Mouse (Mus musculus) gastrocnemius, postnatal 36 days (tissue): Measurements from ENCODE around the gene Fam216a. TPM values are rescaled to one million over a fixed set of nuclear protein-coding genes. Genes with fewer than 3 reads are reported as not detected.
"Not testable (repeated sequence)": the region's sequence is repeated elsewhere in the genome, so short reads cannot be mapped to it uniquely, and the experiment has no call there.

Source experiments
- DNase-seq, 2 experiments: peaks; one replicate each; pipeline ENCODE4 v3.0.0; 2022
- intact Hi-C: fragments of 180-260 bp; cut with DNase I; formaldehyde crosslinking; loops from one replicate; pipeline ENCODE4 v1.15.1; 2025
- long read RNA-seq, 2 experiments: library from polyadenylated mRNA; stranded (forward); transcript quantifications; one replicate each; pipeline ENCODE4 v2.0.0; 2021
- total RNA-seq, 2 experiments: library from RNA; stranded (reverse); gene quantifications; 2 replicates each; pipeline ENCODE4 v1.2.3; 2021

Fam216a gene
- total RNA-seq, result 1 to 10 TPM; 4.2 to 6.5 TPM
- long read RNA-seq, experiment 1, partial matches to known transcripts, result 2 of 5 reads
- long read RNA-seq, experiment 1, other reads (novel, unspliced or antisense), result 1 of 5 reads
- long read RNA-seq, experiment 2, transcript Fam216a-201 (7 exons, 1,388 nt), result major isoform, 6 of 11 reads
- long read RNA-seq, experiment 2, partial matches to known transcripts, result 5 of 11 reads
- long read RNA-seq, experiment 2, other reads (novel, unspliced or antisense), result 0 of 11 reads

DNA sequence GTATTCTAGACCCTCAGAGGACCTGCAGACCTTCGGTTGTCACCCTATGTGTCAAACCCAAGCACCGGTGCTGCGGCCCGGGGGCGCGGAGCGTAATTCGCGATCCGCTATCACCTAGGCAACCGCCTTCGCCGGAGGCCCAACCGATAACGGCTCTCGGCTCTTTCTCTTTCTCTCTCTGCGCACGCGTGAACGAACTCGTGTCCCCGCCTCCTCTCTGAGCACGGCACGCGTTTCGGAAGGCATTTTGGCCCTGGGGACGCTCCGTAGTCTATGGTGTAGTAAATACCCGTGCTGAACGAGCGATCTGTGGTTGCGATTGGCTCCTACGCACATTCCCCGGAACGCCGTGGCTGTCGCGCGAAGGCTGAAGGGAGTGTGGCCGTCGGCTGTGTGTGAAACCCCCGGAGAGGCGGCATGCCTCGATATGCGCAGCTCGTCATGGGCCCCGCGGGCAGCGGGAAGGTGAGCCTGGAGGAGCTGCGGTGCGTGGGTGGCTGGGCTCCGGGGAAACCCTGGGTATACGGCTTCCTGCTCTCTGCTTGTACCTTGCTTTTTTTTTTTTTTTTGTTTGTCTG, at the start of gene Fam216a:
Gene Fam216a (minus strand): TSS at position 173 of the 578 bp plus-strand sequence.
- intact Hi-C loops, result no loop called here
- DNase-seq, result peak; percentile 97 to 99

DNA sequence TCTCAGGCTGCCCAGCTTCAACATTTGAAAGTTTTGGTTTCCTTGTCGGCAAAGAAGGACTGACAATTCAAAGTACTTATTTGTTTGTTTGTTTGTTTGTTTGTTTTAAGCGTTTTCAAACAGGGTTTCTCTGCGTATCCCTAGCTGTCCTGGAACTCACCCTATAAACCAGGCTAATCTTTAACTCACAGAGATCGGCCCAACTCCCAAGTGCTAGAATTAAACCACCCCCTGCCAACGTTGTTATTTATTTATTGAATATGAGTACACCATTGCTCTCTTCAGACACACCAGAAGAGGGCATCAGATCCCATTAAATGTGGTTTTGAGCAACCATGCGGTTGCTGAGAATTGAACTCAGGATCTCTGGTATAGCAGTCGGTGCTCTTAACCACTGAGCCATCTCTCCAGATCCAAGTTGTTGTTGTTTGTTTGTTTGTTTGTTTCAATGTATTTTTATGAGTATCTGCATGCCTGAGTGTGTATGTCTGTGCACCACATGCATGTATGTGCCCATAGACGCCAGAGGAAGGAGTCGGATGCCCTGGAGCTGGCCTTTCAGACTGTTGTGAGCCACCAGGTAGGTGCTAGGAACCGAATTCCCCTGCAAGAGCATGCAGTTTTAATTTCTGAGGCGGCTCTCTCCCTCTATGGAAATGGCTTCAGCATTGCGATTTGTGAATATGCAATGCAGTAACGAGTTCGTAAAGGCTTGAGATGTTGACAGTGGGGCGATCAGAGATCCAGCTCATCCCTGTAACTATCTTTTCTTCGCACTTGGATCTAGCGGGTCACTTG, 49.3 kb upstream of the Fam216a start, which contains the start of gene Anapc7:
Gene Anapc7 (plus strand): TSS at position 423 of the 798 bp plus-strand sequence.
- intact Hi-C loops, result no loop called here
- no peak for DNase-seq

DNA sequence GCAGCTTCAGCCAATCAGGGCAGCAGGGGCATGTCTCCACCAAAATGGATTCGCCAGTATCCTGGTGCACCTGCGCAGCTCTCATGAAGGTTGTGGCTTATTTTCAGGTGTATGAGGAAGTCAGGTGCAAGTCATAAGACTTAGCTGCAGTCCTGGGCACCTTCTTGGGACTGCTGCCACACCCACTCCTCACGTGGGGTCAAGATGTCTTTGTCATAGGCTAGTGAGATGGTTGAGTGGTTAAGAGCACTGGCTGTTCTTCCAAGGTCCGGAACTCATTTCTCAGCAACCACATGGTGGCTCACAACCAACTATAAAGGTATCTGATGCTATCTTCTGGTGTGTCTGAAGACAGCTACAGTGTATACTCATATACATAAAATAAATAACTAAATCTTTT, 48.5 kb upstream of the Fam216a start:
- DNase-seq, intact Hi-C loops: not testable (repeated sequence)

GRCm38 (mm10) chr5:122415465-122415864, 43.3 kb upstream of the Fam216a start:
- intact Hi-C loops, result no loop called here
- no peak for DNase-seq

GRCm38 (mm10) chr5:122414351-122414750, 42.2 kb upstream of the Fam216a start:
- no peak for DNase-seq
- intact Hi-C loops, result loop anchor here (5.0 kb wide), 1 partner anchor 318 kb away; no protein-coding TSS in a partner anchor

DNA sequence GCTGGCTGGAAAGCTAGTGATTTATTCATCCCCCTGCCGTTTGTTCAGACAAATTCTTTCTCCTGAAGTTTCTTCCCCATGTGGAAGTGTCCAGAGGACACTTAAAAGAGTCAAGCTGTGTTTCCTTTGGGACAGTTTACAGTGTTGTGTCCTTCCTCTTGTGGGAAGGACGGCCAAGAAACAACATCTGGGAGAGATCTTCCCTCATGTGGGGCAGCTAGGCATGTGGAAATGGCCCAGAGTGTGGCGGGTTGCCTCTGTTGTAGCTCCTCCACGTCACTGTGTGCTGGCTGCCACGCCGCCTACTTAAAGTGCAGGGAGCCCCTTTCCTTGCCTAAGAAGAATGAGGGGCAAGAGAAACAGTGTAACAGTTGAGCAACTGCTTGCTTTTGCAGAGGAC, 40.7 kb upstream of the Fam216a start:
- intact Hi-C loops, result loop anchor here (5.0 kb wide), 1 partner anchor 319 kb away; no protein-coding TSS in a partner anchor

GRCm38 (mm10) chr5:122411892-122412291, 39.7 kb upstream of the Fam216a start:
- DNase-seq, result no peak

More for the DNA sequence above, 40.7 kb upstream of the Fam216a start:
- DNase-seq, result no peak

DNA sequence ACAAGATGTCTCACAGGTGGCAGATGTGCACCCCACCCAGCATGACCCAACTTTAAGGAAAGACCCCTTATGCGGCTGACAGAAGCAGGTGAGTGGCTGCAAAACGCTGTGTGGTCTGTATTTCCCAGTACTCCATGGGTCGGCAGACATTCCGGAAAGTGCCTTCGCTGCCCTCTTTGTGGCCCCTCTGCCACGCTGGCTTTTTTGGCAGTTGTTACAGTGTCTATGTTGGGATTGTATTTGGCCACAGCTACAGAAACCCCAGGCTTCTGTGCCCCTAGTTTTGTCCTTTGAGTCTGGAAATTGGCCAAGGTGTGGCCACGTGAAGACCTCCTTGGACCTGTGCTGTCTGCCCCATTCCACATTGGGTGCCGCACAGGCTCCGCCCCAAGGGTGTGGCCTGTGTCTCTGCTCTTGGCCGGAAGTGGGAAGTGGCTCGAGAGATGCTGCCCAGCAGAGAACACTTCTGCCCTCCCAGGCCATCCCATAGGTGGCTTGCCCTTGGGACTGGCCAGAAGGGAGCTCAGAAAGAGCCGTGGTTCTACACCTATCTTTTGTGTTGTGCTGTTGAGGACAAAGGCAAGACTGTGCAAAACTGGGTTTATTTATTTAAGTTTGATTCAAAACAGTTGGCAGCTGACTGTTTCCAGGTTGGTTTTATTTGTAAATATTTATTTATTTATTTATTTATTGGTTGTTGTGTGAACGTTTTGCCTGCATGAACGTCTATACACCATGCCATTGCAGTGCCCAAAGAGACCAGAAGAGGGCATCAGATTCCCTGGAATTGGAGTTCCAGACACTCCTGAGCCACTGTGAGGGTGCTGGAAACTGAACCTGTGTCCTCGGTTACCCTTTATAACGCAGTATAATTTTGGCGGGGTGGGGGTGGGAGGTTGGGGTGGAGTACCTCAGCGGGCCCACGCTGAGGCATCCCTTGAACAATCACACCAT, 37.8 kb upstream of the Fam216a start:
- intact Hi-C loops, result loop anchor here (5.0 kb wide), 1 partner anchor 322 kb away; no protein-coding TSS in a partner anchor
- no peak for DNase-seq

More at GRCm38 (mm10) chr5:122411892-122412291, 39.7 kb upstream of the Fam216a start:
- intact Hi-C loops, result loop anchor here (5.0 kb wide), 1 partner anchor 320 kb away; no protein-coding TSS in a partner anchor

DNA sequence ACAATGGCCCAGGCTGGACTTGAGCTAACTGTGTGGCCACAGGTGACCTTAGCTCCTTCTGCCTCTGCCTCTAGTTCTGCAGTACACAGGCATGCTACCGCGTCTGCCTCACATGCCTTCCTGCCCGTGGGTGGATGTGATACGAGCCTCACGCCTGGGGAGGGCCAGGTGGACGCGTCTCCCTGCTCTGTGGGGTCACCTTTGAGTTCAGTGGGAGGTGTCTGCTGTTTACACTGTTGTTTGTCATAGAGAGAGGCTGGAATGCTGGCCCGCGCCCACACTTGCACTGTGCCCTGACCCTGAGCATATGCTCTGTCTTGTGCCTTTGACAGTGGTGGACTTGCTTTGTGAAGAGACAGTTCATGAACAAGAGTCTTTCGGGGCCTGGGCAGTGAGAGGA, 33.4 kb upstream of the Fam216a start:
- intact Hi-C loops, result no loop called here
- DNase-seq, result no peak

GRCm38 (mm10) chr5:122403362-122403761, 31.2 kb upstream of the Fam216a start:
- intact Hi-C loops, result loop anchor here (5.0 kb wide), 1 partner anchor 324 kb away; no protein-coding TSS in a partner anchor
- no peak for DNase-seq

- no peak for DNase-seq
- intact Hi-C loops, result loop anchor here (5.0 kb wide), 1 partner anchor 325 kb away; no protein-coding TSS in a partner anchor
These were observed 30.6 kb upstream of the Fam216a start for GRCm38 (mm10) chr5:122402772-122403171.

GRCm38 (mm10) chr5:122402160-122402559, 30.0 kb upstream of the Fam216a start:
- intact Hi-C loops, result loop anchor here (5.0 kb wide), 1 partner anchor 325 kb away; no protein-coding TSS in a partner anchor
- DNase-seq, result no peak

- intact Hi-C loops, result loop anchor here (1.0 to 5.0 kb wide), 2 partner anchors 226 to 326 kb away; no protein-coding TSS in a partner anchor
- DNase-seq, result peak; percentile 50 to 74
These were observed 29.1 kb upstream of the Fam216a start for GRCm38 (mm10) chr5:122401303-122401640.

GRCm38 (mm10) chr5:122400628-122401302, 28.6 kb upstream of the Fam216a start:
- intact Hi-C loops, result loop anchor here (1.0 to 5.0 kb wide), 2 partner anchors 227 to 327 kb away; no protein-coding TSS in a partner anchor
- DNase-seq, result peak; percentile 47 to 50

DNA sequence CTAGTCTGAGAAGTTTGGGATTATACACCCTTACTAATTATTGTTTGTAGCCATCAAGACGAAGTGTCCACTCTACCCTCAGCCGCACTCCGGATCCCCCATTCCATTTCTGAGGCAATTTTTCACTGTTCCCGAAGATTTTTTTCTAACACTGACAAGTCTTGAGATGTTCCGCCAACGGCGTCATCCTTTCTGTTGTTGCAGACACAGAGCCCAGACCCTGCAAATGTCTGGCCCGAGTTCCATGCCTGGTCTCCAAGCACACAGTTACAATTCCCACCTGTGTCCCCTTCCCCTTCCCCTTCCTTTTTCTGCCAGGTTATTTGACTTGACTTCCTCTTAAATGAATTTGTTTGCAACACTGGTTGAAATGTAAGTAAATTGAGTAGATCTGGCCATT, 27.7 kb upstream of the Fam216a start:
- intact Hi-C loops, result loop anchor here (5.0 kb wide), 1 partner anchor 327 kb away; no protein-coding TSS in a partner anchor

GRCm38 (mm10) chr5:122397495-122397894, 25.3 kb upstream of the Fam216a start:
- intact Hi-C loops, result no loop called here
- DNase-seq, result no peak

More for the DNA sequence above, 27.7 kb upstream of the Fam216a start:
- DNase-seq, result no peak

DNA sequence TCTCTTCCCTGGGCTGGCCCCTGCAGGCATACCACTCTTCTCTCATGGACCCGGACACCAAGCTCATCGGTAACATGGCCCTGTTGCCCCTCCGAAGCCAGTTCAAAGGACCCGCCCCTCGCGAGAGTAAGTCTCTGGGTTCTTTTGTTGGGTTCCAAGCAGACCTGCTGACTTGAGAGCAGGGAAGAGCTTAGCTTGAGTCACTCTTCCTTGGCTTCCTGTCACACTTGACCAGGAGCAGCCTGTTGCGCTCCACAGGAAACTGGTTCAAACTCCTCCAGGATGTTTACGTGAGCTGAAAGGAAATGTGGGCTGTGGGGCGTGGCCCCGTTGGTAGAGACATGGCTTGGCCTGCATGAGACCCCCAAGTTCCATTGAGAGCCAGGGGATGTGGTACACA, 24.6 kb upstream of the Fam216a start:
- intact Hi-C loops, result no loop called here
- DNase-seq, result no peak

DNA sequence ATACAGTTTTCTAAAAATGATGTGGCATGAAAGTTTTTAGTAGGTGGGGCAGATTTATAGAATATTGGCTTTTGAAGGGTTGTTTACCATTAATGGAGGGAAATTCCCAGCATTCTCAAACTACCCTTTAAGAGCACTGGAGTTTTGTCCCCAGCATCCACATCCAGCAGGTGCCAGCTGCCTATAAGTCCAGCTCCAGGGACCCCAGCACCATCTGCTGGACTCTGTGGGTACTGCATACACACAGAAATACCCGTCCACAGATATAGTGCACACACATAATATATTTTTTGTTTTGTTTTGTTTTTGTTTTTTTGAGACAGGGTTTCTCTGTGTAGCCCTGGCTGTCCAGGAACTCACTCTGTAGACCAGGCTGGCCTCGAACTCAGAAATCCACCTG, 21.7 kb upstream of the Fam216a start:
- intact Hi-C loops, result loop anchor here (5.0 kb wide), 2 partner anchors 127 to 262 kb away; no protein-coding TSS in a partner anchor

More for the DNA sequence above, 21.7 kb upstream of the Fam216a start:
- peak; percentile 58 to 59 for DNase-seq
